Mouse (Mus musculus) G1E (cell line): Measurements from ENCODE around the gene Gpc6.

ENCODE experiments used
- CTCF ChIP-seq: IDR thresholded peaks from 2 replicates; pipeline ENCODE4 v1.5.1; 2012; ENCODE audit warnings: low read depth, low read length, inconsistent platforms, mixed read lengths
- GATA2 ChIP-seq: IDR thresholded peaks from 2 replicates; pipeline ENCODE4 v1.6.1; 2012; ENCODE audit warnings: low read depth, low read length, inconsistent platforms, borderline replicate concordance
- POLR2AphosphoS5 ChIP-seq: IDR thresholded peaks from 2 replicates; pipeline ENCODE4 v1.6.1; 2012; ENCODE audit warnings: low read depth, low read length, inconsistent platforms; ENCODE audit not compliant: insufficient replicate concordance

- TF ChIP-seq CTCF (no peak), POLR2AphosphoS5 (no peak), GATA2 (no peak)
These were observed 565.4 kb downstream of the Gpc6 start for GRCm38 (mm10) chr14:117490469-117490868.
